Mouse (Mus musculus) heart, adult 8-10 months (tissue): Measurements from ENCODE around the gene Tufm. TPM values are rescaled to one million over a fixed set of nuclear protein-coding genes. Genes with fewer than 3 reads are reported as not detected.

Experiments
- DNase-seq: peaks from one replicate; pipeline ENCODE4 v3.0.0; 2022; ENCODE audit warnings: low spot score
- total RNA-seq, 4 experiments: library from RNA; stranded (reverse); gene quantifications; 2 replicates each; pipeline ENCODE4 v1.2.4; 2022

Gene Tufm
- total RNA-seq, 4 experiments from 2014 or later = 288 to 326 (median 304) TPM

DNA sequence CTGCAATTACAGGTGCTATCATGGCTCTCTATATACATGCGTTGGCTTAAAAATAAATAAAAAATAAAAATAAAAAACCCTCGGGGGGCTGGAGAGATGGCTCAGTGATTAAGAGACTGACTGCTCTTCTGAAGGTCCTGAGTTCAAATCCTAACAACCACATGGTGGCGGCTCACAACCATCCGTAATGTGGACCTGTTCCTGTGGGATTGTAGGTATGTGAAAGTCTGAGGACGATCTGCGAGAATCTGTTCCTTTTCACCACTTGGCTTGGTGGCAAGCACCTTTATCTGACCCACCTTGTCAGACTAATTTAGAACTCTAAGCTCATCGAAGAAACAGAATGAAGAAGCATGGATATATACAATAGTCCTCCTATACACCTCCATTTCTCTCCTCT, 12.3 kb downstream of the Tufm start:
- DNase-seq = no peak

DNA sequence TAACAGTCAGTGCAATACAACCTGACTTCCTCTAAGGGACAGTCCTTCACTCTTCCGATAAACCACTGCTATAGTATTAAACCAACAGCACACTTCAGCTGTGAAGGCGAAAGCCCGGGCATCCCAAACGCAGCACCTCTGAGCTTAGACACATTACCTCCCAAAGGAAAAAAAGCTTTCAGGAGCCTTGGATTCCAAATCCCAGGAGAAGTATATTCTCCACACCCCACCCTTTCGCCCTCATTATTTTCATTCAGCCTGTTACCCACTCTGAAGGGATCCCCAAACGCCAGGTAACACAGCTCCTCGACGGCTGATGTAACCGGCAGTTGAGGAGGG, 14.5 kb downstream of the Tufm start:
- no peak for DNase-seq

DNA sequence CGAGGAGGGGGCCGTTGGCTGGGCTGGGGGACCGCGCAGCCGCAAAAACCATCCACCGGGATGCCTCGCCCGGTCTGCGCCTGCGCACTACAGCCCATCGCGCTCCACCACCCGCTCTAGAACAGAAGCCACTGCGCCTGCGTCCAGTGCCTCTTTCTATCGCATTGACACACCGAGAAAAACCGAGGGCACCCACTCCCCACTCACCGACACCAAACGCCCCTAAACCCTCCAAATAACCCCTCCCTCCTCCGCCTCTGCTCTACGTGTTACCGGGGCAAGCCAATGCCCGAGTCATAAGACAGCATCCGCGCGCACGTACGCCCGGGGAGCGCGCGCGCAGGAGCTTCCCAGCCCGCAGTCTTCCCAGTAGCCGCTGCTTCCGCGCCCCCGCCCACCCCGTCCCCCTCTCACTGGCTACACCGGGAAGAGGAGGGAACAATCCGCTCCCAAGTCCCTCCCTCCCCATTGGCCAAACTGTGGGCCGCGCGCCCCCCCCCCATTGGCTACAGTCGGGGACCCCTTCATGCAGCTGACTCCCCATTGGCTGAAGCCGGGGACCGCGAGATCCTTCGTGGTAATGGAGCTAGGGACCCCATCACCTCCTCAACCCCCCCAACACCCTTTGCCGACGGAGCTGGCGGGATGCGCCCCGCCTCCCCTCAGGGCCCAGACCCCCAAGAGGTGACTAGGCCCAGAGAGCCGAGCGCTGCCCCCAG, 15.0 kb downstream of the Tufm start:
- peak; percentile 91 for DNase-seq

DNA sequence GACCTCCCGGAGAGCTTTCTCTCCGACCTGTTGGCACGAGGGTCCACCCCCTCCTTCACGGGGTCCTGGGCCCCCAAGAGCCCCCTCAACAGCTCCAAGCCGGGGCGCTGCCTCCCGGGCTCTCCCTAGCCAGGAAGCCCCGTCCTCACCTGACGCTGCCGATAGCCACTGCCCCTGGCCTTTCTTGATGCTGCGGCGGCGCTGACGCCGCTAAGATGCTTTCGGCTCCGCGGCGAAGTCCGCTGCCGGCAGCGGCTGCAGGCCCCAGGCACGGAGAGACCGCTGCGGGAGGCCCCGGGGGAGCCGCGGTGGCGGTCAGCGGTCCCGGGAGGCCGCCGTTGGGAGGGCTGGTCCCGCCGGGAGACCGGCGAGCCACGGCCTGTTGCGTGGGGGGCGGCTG, 15.6 kb downstream of the Tufm start:
- DNase-seq = no peak

DNA sequence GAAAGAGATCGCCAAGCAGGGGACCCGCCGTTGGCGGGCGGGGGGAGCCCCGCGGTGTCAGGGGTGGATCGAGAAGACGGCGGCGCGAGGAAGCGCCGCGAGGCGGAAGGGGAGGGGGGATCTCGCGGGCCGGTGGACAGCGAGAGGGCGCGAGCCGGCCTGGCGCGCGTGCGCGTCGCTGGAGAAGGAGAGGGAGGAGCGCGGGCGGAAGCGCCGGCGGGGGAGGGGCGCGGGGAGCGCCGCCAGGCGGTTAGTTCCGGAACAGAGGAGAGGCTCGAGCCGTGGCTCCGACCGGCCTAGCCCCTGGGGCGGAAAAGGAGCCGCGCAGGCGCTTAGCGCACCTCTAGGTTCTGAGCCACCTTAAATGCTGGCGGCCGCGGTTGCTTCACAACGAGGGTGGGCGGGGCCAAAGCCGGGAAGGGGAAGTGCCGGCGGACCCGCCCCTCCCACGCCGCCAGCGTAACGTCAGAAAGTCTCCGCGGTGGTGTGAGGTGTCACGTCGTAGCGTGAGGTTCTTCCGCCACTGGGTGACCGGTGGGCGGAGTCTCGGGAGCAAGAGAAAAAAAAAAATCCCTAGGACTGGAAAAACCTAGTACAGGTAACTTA, 16.2 kb downstream of the Tufm start, which contains the start of gene Atxn2l:
Atxn2l (minus strand) TSS at position 165 of the 606 bp plus-strand sequence.
- peak; percentile 96 for DNase-seq

DNA sequence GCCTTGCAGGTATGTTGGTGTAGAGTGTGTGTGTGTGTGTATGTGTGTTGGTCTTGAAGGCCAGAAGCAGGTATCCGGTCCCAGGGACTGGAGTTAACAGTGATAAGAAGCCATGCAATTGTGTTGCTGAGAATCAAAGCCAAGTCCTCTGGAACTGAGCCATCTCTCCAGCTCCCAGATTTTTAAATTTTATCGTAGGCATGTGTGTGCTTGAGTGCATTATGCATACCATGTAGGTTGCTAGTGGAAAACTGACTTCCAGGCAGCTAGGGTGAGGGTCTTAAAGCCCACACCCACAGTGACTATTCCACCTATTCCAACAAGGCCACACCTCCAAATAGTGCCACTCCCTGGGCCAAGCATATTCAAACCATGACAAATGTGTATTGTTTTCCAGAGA, 17.8 kb downstream of the Tufm start:
- no peak for DNase-seq

DNA sequence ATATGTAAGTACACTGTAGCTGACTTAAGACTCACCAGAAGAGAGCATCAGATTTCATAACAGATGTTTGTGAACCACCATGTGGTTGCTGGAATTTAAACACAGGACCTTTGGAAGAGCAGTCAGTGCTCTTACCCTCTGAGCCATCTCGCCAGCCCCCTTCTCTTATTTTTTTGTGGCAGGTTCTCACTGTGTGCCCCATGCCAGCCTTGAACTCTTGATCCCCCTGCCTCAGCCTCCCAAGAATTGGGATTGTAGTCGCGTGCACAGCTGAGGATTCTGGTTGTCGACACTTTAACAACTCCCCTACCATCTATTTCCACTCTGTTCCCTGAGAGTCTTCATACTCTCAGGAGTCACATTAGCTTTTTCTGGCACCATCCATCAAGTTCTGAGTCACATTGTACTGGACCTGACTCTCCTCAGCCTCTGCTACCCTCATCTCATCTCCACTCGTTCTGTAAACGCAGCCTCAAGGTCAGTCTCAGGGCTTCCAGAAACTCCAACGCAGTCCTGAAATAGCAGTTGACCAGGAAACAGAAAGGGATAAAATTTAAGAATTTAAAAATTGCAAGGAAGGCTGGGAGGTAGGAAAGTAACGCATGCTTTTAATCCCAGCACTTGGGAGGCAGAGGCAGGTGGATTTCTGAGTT, 20.1 kb downstream of the Tufm start:
- DNase-seq = no peak

DNA sequence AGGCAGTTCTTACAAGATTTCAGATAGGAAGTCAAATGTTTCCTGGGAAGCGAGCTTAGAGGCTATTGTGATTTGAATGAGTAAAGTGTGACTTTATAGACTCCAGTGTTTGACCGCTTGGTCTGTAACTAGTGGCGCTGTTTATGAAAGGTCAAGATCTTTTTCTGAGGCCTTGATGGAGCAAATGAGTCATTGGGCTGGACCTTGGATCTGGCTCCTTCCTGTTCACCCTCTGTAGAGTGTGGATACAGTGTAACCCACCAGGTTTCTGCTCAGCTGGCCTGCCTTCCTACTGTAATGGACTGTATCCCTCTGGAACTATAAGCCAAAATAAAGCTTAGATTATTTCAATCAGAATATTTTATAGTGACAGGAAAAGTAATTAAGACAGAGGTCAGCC, 24.1 kb downstream of the Tufm start:
- DNase-seq = no peak

DNA sequence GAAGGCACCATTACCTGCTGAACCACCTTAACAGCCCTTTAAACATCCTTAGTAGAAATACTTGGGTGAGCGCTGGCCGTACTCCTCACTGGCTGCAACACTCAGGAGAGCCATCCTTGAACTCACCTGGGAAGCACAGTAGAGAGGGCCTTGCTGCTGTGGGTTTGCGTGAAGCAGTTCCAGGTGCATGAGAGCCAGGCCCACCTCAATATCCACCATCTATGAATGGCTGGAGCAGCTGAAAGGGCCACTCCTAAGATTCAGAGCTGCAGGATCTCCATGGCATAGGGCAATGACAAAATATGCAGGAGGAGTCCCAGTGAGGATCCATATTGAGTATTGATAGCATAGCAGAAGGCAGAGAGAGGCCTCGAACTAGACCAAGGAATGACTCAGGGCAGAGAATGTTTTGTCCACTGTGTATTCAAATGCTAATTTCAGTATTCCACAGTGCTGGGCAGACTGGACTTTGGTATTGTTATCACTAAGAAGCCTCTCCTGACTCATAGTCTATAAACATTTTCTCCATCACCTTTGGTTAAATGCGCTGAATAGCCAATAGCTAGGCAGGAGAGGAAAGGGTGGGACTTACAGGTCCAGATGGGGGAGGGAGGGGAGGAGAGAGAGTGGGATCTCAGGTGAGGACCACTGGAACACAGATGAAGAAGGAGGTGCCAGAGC, 31.2 kb downstream of the Tufm start:
- DNase-seq = no peak

DNA sequence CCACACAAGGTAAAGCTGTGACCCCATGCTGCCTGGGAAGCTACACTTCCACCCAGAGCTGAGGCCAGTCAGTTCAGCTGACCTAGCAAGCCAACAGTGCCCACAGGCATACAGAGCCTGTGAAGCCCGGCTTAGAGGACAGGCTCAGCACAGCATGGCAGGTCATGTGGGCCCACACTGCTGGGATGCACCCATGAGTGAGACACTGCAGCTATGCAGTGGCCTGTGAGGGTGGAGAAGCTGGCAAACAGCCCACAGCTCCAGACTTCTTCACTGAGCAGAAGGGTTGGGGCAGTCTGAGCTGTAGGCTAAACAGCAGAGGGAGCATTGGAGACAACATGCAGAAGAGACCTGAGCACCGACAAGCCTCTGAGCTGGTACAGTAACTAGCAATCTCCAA, 32.4 kb downstream of the Tufm start:
- no peak for DNase-seq

DNA sequence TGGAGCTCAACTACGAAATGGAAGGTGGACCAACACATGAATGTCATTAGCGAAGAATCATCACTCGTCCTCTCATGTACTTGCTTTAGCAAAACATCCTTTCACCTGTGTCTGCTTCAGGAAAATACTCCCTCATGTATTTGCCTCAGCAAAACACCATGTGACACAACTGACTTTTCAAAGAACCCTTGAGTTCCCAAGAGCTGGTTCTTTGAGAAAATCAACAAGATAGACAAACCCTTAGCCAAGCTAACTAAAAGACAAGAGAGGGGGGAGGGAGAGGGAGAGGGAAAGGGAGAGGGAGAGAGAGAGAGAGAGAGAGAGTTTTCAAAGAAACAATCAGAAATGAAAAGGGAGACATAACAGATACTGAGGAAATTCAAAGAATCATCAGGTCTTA, 36.2 kb downstream of the Tufm start:
- DNase-seq = no peak

DNA sequence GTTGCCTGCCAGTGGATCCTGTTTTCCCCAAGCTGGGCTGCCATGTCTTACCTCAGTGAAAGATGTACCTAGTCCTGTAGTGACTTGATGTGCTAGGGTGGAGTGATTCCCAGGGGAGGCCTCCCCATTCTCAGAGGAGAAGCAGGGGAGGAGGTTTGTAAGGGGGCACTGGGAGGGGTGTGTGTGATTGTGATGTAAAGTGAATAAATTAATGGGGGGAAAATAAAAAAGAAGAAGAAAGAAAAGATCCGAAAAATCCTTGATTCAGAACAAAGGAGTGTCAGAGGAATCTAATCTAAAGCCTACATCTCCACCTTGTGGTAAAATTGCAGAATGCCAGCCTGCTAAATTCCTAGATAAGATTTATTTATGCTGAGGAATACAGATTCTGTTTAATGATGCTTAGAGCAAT, 41.0 kb downstream of the Tufm start:
- peak; percentile 38 for DNase-seq

DNA sequence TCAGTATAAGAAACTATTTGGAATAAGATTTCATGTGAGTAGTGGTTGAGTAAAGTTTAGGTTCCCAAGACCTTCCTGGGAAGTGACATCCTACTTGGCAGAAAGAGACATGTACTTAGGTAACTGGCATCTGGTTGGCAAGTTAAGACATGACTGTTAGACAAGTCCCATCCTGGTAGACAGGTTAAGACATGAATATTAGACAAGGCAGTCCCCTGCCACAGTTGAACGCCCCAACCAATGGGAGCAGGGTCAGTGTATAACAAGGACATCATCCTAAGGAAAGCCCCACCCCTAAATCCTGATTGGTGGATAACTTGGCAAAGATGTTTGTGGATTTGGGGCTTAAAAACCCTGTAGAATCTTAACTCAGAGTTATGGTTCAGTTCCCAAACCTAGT, 46.3 kb downstream of the Tufm start:
- no peak for DNase-seq

DNA sequence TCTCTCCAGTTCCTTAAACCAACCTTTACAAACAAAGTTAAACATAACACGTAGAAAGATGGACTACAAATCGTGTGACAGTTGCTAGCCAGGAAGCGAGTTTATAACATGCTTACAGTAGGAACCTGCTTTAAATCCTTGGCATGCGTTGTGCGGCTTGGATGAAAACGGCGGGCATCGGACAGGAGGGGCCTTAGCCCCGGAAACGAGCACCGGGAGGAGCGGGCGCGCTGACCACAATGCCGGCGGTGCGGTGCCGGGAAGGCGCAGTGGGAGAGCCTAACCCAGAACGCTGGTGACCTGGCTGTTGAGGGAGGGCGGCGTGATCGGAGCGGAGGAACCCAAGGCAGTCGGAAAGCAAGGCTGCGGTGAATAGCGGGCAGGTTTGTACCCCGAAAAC, 48.6 kb downstream of the Tufm start:
- DNase-seq = no peak

DNA sequence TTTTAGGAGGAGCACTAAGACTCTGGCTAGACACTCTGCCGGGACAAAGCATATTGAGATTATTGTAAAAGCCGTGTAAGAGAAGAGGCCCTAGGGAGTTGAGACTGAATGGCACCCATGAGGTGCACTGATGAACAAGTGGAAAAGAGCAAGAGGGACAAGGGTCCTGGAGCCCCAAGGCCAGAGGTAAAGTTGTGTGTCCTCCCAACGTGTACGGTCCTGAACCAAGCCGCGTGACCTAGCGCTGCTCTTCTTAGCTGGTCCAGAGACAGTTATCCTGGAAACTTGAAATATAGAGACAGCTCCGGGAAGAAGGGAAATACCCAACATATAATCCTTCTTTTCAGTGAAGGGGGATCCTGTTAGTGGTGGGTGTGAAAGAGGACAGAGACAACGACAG, 49.3 kb downstream of the Tufm start:
- no peak for DNase-seq

DNA sequence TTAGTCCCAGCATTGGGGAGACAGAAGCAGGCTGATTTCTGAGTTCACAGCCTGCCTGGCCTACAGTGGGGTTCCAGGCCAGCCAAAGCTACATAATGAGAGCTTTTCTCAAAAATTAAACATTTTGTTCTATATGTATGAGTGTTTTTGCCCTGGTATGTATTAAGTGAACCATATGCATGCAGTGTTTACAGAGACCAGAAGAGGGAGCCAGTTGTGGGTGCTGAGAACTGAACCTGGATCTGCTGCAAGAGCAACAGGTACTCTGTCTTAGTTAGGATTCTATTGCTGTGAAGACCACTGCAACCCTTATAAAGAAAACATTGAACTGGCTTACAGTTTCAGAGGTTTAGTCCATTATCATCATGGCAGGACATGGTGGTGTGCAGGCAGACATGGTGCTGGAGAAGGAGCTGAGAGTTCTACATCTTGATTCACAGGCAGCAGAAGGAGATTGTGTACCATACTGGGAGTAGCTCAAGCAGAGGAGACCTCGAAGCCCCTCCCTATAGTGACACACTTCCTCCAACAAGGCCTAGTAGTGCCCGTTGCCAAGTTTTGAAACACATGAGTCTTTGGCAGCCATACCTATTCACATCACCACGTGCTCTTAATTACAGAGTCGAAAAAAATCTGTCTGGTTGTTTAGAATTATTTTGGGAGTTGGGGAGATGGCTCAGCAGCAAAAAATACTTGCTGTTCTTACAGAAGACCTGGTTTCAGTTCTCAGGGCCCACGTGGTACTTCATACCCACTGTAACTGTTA, 50.8 kb downstream of the Tufm start:
- no peak for DNase-seq

Other genes starting within 250 kb of the Tufm start
- 10 to 100 TPM; 73.6 to 99.4 (median 84.5) TPM for gene Sbk1, start 214.7 kb upstream of the Tufm start, total RNA-seq
- under 1 TPM in 3 of 4 experiments, not detected in 1; 0.25 to 0.38 (median 0.35) TPM for gene Lat, start 117.8 kb upstream of the Tufm start, total RNA-seq
- gene Spns1, start 109.9 kb upstream of the Tufm start, total RNA-seq = 10 to 100 TPM; 21.2 to 28.0 (median 23.9) TPM
- gene Nfatc2ip, start 90.6 kb upstream of the Tufm start, total RNA-seq = 1 to 10 TPM; 3.1 to 6.2 (median 3.9) TPM
- 1 to 10 TPM in 1 of 4 experiments, under 1 TPM in 3; 0.19 to 1.4 (median 0.50) TPM for gene Cd19, start 72.5 kb upstream of the Tufm start, total RNA-seq
- 1 to 10 TPM; 5.9 to 9.9 (median 6.0) TPM for gene Rabep2, start 58.6 kb upstream of the Tufm start, total RNA-seq
- gene Atp2a1, start 24.3 kb upstream of the Tufm start, total RNA-seq = 10 to 100 TPM in 1 of 4 experiments, 1 to 10 TPM in 3; 6.8 to 12.2 (median 8.8) TPM
- 10 to 100 TPM; 38.6 to 46.6 (median 44.3) TPM for gene Sh2b1, start 11.9 kb upstream of the Tufm start, total RNA-seq
- gene Atxn2l, start 16.1 kb downstream of the Tufm start, total RNA-seq = 10 to 100 TPM; 30.7 to 39.3 (median 35.2) TPM
- 100 to 1,000 TPM; 141 to 155 (median 143) TPM for gene Eif3c, start 79.0 kb downstream of the Tufm start, total RNA-seq
- 1 to 10 TPM in 2 of 4 experiments, under 1 TPM in 2; 0.44 to 1.9 (median 0.75) TPM for gene Apobr, start 97.6 kb downstream of the Tufm start, total RNA-seq
- gene Cln3, start 98.5 kb downstream of the Tufm start, total RNA-seq = 10 to 100 TPM; 12.9 to 15.6 (median 14.1) TPM
- gene Il27, start 107.6 kb downstream of the Tufm start, total RNA-seq = not detected
- gene Nupr1, start 143.5 kb downstream of the Tufm start, total RNA-seq = 1 to 10 TPM; 3.5 to 5.3 (median 4.7) TPM
- 10 to 100 TPM; 21.6 to 26.2 (median 24.9) TPM for gene Sgf29, start 161.9 kb downstream of the Tufm start, total RNA-seq
- 10 to 100 TPM; 18.6 to 38.7 (median 31.5) TPM for gene Sult1a1, start 189.1 kb downstream of the Tufm start, total RNA-seq
- gene Bola2, start 208.0 kb downstream of the Tufm start, total RNA-seq = 10 to 100 TPM; 52.4 to 70.4 (median 56.4) TPM
- 1 to 10 TPM; 3.2 to 6.2 (median 5.4) TPM for gene Slx1b, start 208.4 kb downstream of the Tufm start, total RNA-seq
- gene Coro1a, start 220.4 kb downstream of the Tufm start, total RNA-seq = 10 to 100 TPM in 1 of 4 experiments, 1 to 10 TPM in 3; 4.9 to 10.0 (median 6.2) TPM